26 mouse cellular contexts compared by ENCODE assay signal in genomic region chr16:57846386-57846785, GRCm38 (mm10).
"Had no signal": no experiment of that assay in that cellular context is flagged by ENCODE, and none has a peak within 500 bp of the region (broad histone marks: within the 10 kb centered on the region; RNA-seq: fewer than 3 reads in every experiment).

No protein-coding gene starts in this region.

- H3K4me3 ChIP-seq: gastrocnemius, adult 2 months; heart, embryonic 10.5 days; heart, embryonic 12.5 days; hindbrain, embryonic 10.5 days; hindbrain, embryonic 13.5 days; hindbrain, embryonic 15.5 days; intestine, embryonic 15.5 days; kidney, embryonic 15.5 days; limb, embryonic 13.5 days; limb, embryonic 15.5 days had no signal

- H3K4me2 ChIP-seq: heart, embryonic 12.5 days; hindbrain, embryonic 13.5 days; hindbrain, embryonic 15.5 days; intestine, embryonic 15.5 days; kidney, embryonic 15.5 days; limb, embryonic 13.5 days; limb, embryonic 15.5 days had no signal

- H3K9me3 ChIP-seq: heart, embryonic 10.5 days; heart, embryonic 12.5 days; hindbrain, embryonic 10.5 days; hindbrain, embryonic 13.5 days; hindbrain, embryonic 15.5 days; intestine, embryonic 15.5 days; kidney, embryonic 15.5 days; limb, embryonic 13.5 days; limb, embryonic 15.5 days had no signal

- DNase-seq: gastrocnemius, adult 2 months; gastrocnemius, postnatal 10 days; gastrocnemius, postnatal 25 days; heart, adult 18-20 months; heart, postnatal 10 days; heart, postnatal 4 days; kidney, adult 18-20 months; kidney, adult 8-10 months; kidney, postnatal 14 days; kidney, postnatal 36 days; layer of hippocampus, adult 9-11 months; layer of hippocampus, postnatal 36 days; left cerebral cortex, postnatal 4 days had no signal

- H3K36me3 ChIP-seq: heart, embryonic 10.5 days; heart, embryonic 12.5 days; hindbrain, embryonic 10.5 days; hindbrain, embryonic 13.5 days; hindbrain, embryonic 15.5 days; intestine, embryonic 15.5 days; kidney, embryonic 15.5 days; limb, embryonic 13.5 days; limb, embryonic 15.5 days had no signal

- ATAC-seq: forebrain, embryonic 16.5 days; inflammation-experienced regulatory T-cells, adult 6 months; intestine, embryonic 15.5 days; intestine, postnatal 0 days had no signal

- H3K4me1 ChIP-seq: heart, embryonic 10.5 days; heart, embryonic 12.5 days; hindbrain, embryonic 10.5 days; hindbrain, embryonic 13.5 days; hindbrain, embryonic 15.5 days; intestine, embryonic 15.5 days; kidney, embryonic 15.5 days; limb, embryonic 13.5 days; limb, embryonic 15.5 days had no signal

- H3K27ac ChIP-seq: gastrocnemius, adult 2 months; heart, embryonic 10.5 days; hindbrain, embryonic 10.5 days; hindbrain, embryonic 13.5 days; hindbrain, embryonic 15.5 days; intestine, embryonic 15.5 days; kidney, embryonic 15.5 days; kidney, postnatal 0 days; limb, embryonic 13.5 days; limb, embryonic 15.5 days had no signal

- H3K9ac ChIP-seq: heart, embryonic 12.5 days; hindbrain, embryonic 13.5 days; hindbrain, embryonic 15.5 days; intestine, embryonic 15.5 days; kidney, embryonic 15.5 days; limb, embryonic 13.5 days; limb, embryonic 15.5 days had no signal

- H3K27me3 ChIP-seq: heart, embryonic 12.5 days; hindbrain, embryonic 13.5 days; hindbrain, embryonic 15.5 days; intestine, embryonic 15.5 days; kidney, embryonic 15.5 days; limb, embryonic 13.5 days; limb, embryonic 15.5 days had no signal
